Mouse (Mus musculus) hindbrain, postnatal 0 days (tissue): Measurements from ENCODE around the gene Cand2. TPM values are rescaled to one million over a fixed set of nuclear protein-coding genes. Genes with fewer than 3 reads are reported as not detected.

Experiments
- ATAC-seq: fragments of 200-750 bp; cut with Nextera tagmentation; 2 replicates; pipeline ENCODE4 v1.8.0; 2017; ENCODE audit warnings: mild to moderate bottlenecking, moderate TSS enrichment, moderate library complexity
- DNase-seq: peaks from one replicate; pipeline ENCODE4 v3.0.0-alpha.2; 2015; ENCODE audit warnings: low spot score
- H3K27ac ChIP-seq: fragments of 300-500 bp; sonication (generic); 2 replicates; pipeline ENCODE4 v1.5.1; 2014; ENCODE audit warnings: mild to moderate bottlenecking
- H3K27me3 ChIP-seq: fragments of 300-500 bp; sonication (generic); 2 replicates; pipeline ENCODE4 v1.6.1; 2014; ENCODE audit warnings: low read length, mixed read lengths; ENCODE audit not compliant: insufficient read depth
- H3K36me3 ChIP-seq: fragments of 300-500 bp; sonication (generic); 2 replicates; pipeline ENCODE4 v1.6.1; 2014; ENCODE audit warnings: low read length, mixed read lengths; ENCODE audit not compliant: insufficient read depth
- H3K4me1 ChIP-seq: fragments of 300-500 bp; sonication (generic); 2 replicates; pipeline ENCODE4 v1.6.1; 2014; ENCODE audit warnings: antibody characterized with exemption, low read length, mixed read lengths; ENCODE audit not compliant: insufficient read depth
- H3K4me2 ChIP-seq: fragments of 300-500 bp; sonication (generic); 2 replicates; pipeline ENCODE4 v1.6.1; 2014; ENCODE audit warnings: low read depth, mild to moderate bottlenecking, low read length, moderate library complexity, mixed read lengths
- H3K4me3 ChIP-seq: fragments of 300-500 bp; sonication (generic); 2 replicates; pipeline ENCODE4 v1.5.1; 2014; ENCODE audit warnings: low read length
- H3K9ac ChIP-seq: fragments of 300-500 bp; sonication (generic); replicated peaks from 2 replicates; pipeline ENCODE4 v1.6.1; 2014; ENCODE audit warnings: mild to moderate bottlenecking, low read length, moderate library complexity, mixed read lengths
- H3K9me3 ChIP-seq: fragments of 300-500 bp; sonication (generic); 2 replicates; pipeline ENCODE4 v1.6.1; 2016; ENCODE audit warnings: low read length, mixed read lengths
- CTCF ChIP-seq: IDR thresholded peaks from 2 replicates; pipeline ENCODE4 v1.5.1; 2016; ENCODE audit warnings: antibody characterized with exemption, control low read depth, low read depth
- WGBS: fragments of 180-500 bp; shearing (Covaris S2); extraction: QIAGEN DNeasy Blood & Tissue Kit; methylation state at CpG from one replicate; pipeline ENCODE4 v1.1.7; 2014; 5-methylcytosine and 5-hydroxymethylcytosine counted together
- polyA plus RNA-seq: library from polyadenylated mRNA; unstranded; fragments of >200 nt; fragmentation: Nextera tagmentation; extraction: Ambion mirVana; gene quantifications from 2 replicates; pipeline ENCODE4 v1.2.1, GENCODE M21; 2015
- total RNA-seq: library from RNA; depleted of rRNA; stranded (reverse); fragments of >200 nt; gene quantifications from 2 replicates; pipeline ENCODE4 v1.2.3, GENCODE M21; 2014

Gene Cand2
- total and polyA plus RNA-seq, 2 experiments from 2014 or later = 4.5 to 12.5 TPM

GRCm38 (mm10) chr6:115791842-115792686, 17.7 kb downstream of the Cand2 start:
- ATAC-seq (peak; percentile 58), DNase-seq (peak; percentile 42)
- Histone ChIP-seq H3K4me3 (no peak overlapping the region), H3K9ac (no peak overlapping the region), H3K9me3 (no peaks in the 10 kb centered on the region), H3K4me1 (no peaks in the 10 kb centered on the region), H3K27me3 (no peaks in the 10 kb centered on the region), H3K27ac (no peak overlapping the region), H3K36me3 (peaks cover 63% of the 10 kb centered on the region), H3K4me2 (no peak overlapping the region)
- 63% methylated on average over 34 of the region's 34 CpGs for WGBS
- no peak for TF ChIP-seq CTCF

- 69% methylated on average over 21 of the region's 21 CpGs for WGBS
- Histone ChIP-seq H3K9ac (no peak overlapping the region), H3K27me3 (no peaks in the 10 kb centered on the region), H3K27ac (peak overlapping the region; percentile 11; the same call in 1 of the 2 replicates), H3K4me2 (no peak overlapping the region), H3K4me3 (no peak overlapping the region), H3K36me3 (peaks cover 63% of the 10 kb centered on the region), H3K4me1 (no peaks in the 10 kb centered on the region), H3K9me3 (no peaks in the 10 kb centered on the region)
- no peak for TF ChIP-seq CTCF
- DNase-seq = no peak
- peak; percentile 48 for ATAC-seq
Observed at GRCm38 (mm10) chr6:115792691-115793215, 18.4 kb downstream of the Cand2 start.

- 88% methylated on average over 3 of the region's 3 CpGs for WGBS
- peaks cover 68% of the 10 kb centered on the region for H3K36me3 ChIP-seq
- no peaks in the 10 kb centered on the region for H3K27me3 ChIP-seq
- ATAC-seq (no peak), DNase-seq (no peak)
- H3K4me1 ChIP-seq = no peaks in the 10 kb centered on the region
- H3K27ac ChIP-seq = no peak overlapping the region
- no peaks in the 10 kb centered on the region for H3K9me3 ChIP-seq
- no peak for TF ChIP-seq CTCF
- H3K4me2 ChIP-seq = no peak overlapping the region
- H3K9ac ChIP-seq = no peak overlapping the region
- no peak overlapping the region for H3K4me3 ChIP-seq
Observed at GRCm38 (mm10) chr6:115801811-115802210, 27.5 kb downstream of the Cand2 start.

GRCm38 (mm10) chr6:115803541-115804382, 29.4 kb downstream of the Cand2 start:
- 39% methylated on average over 16 of the region's 16 CpGs for WGBS
- Histone ChIP-seq H3K9ac (no peak overlapping the region), H3K36me3 (peaks cover 57% of the 10 kb centered on the region), H3K27me3 (no peaks in the 10 kb centered on the region), H3K9me3 (no peaks in the 10 kb centered on the region), H3K27ac (no peak overlapping the region), H3K4me2 (no peak overlapping the region), H3K4me3 (no peak overlapping the region), H3K4me1 (peaks cover 6% of the 10 kb centered on the region)
- DNase-seq (peak; percentile 83), ATAC-seq (peak; percentile 75)
- TF ChIP-seq CTCF = peak; percentile 78

GRCm38 (mm10) chr6:115804432-115805192, 30.3 kb downstream of the Cand2 start:
- WGBS = 66% methylated on average over 10 of the region's 10 CpGs
- H3K27me3 ChIP-seq = no peaks in the 10 kb centered on the region
- H3K4me2 ChIP-seq = no peak overlapping the region
- no peak overlapping the region for H3K9ac ChIP-seq
- no peaks in the 10 kb centered on the region for H3K9me3 ChIP-seq
- H3K27ac ChIP-seq = no peak overlapping the region
- peaks cover 49% of the 10 kb centered on the region for H3K36me3 ChIP-seq
- no peak for ATAC-seq
- no peak for TF ChIP-seq CTCF
- H3K4me3 ChIP-seq = no peak overlapping the region
- no peak for DNase-seq
- peaks cover 6% of the 10 kb centered on the region for H3K4me1 ChIP-seq
